Mouse (Mus musculus): ENCODE results near the gene Klrc2.
"Not testable (repeated sequence)": the region's sequence is repeated elsewhere in the genome, so short reads cannot be mapped to it uniquely, and the experiment has no call there.

Gene Klrc2

DNA sequence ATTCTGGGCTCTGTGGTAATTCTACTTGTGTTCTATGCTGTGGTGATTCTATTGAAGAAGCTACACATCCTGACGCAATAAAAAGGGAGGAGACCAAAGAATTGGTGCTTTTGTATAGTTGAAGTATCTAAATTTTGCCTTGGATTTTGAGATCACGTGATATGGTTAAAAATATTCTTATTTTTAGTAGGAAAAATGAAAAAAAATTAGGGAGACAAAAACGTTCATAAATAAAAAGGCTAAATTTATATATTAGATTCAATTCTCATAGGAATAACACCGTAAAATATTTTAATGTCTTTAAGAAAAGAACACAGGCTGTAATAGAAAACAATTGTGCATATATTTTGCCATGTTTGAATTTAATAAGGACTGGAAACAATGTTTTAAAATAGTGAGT lies at the start of gene Klrc2:
Gene Klrc2, minus strand, starts transcription at position 101 of the 400 bp plus-strand sequence.
- not testable (repeated sequence) for DNase-seq (ENCODE audit: low spot score)

DNA sequence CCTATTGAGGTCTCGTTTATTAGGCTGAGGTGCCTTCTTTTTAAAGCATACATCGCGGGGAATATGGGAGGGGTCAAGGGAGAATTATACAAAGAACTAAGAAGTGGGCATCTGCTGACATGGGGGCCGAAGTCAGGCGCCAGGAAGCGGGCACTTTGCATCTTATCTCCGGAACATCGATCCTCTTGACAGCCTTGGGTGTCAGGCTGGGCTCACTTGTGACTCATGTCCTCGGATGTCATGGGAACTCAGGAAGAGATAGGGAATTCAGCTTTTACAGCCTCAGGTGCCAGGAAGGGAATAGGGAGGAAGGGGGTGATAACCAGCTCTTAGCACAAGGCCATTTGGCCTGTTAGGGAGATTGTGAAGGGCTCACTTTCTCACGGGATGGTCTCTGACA lies 30.9 kb upstream of the Klrc2 start:
- DNase-seq (ENCODE audit: low spot score), result not testable (repeated sequence)

GRCm38 (mm10) chr6:129680379-129680778 lies 19.9 kb upstream of the Klrc2 start:
- DNase-seq (ENCODE audit: low spot score), result no peak

DNA sequence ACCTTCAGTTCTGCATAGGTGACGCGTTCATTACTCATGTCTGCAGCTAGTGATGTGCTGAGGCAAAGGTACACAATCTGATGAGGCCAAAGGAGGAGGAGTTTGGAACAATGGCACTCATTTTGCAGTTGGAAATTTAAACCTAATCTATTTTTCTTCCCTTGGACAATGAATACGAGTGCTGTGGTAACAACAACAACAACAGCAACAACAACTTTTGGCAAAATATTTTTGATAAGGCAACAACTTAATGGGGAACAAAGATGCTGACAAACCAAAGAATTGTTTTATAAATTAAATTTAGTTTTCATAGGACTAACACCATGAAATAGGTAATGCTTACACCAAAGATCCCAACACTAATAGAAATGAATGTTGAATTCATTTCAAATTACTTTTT lies 18.4 kb upstream of the Klrc2 start, which contains the start of gene Klrc1:
Gene Klrc1, minus strand, starts transcription at position 101 of the 400 bp plus-strand sequence.
- DNase-seq (ENCODE audit: low spot score), result no peak

DNA sequence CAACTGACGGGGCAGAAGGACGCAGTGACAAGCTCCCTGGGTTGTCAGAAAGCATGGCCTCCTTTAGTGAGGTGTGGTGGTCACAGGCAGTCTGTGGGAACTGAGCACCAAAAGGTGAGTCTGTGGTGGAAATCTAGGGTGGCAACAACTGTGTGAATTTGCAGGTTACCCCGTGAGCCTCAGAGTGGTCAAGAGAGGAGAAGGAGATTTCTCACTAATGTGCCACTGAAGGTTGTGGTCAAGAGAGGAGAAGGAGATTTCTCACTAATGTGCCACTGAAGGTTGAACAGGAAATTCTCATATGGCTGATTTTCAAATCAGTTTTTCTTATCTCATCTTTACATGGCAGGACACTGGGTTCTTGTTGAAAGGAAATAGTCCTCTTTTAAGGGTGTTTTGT lies 812 bp upstream of the Klrc2 start:
- not testable (repeated sequence) for DNase-seq (ENCODE audit: low spot score)

GRCm38 (mm10) chr6:129644054-129644453 lies 16.4 kb downstream of the Klrc2 start:
- not testable (repeated sequence) for DNase-seq (ENCODE audit: low spot score)

DNA sequence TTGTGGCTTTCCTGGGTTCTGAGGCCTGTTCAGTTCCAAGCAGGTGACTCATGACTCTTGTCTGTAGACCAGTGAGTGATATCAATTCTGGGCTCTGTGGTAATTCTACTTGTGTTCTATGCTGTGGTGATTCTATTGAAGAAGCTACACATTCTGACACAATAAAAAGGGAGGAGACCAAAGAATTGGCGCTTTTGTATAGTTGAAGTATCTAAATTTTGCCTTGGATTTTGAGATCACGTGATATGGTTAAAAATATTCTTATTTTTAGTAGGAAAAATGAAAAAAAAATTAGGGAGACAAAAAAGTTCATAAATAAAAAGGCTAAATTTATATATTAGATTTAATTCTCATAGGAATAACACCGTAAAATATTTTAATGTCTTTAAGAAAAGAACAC lies 17.3 kb downstream of the Klrc2 start, which contains the start of gene Klrc3:
Gene Klrc3, minus strand, starts transcription at position 101 of the 400 bp plus-strand sequence.
- not testable (repeated sequence) for DNase-seq (ENCODE audit: low spot score)

DNA sequence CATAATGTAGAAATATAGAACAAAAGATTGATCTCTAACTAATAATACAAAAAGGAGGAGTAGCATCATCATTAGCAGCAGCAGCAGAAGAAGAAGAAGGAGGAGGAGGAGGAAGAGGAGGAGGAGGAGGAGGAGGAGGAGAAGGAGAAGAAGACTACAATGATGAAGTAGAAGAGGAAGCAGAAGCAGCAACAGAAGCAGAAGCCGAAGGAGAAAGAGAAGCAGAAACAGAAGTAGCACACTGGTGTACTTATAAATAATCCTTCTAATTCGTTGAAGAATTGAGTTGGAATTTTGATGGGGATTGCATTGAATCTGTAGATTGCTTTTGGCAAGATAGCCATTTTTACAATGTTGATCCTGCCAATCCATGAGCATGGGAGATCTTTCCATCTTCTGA lies 29.4 kb downstream of the Klrc2 start:
- DNase-seq (ENCODE audit: low spot score), result not testable (repeated sequence)

- DNase-seq (ENCODE audit: low spot score), result no peak
These were observed 36.8 kb downstream of the Klrc2 start, which contains the start of gene Klrk1 for GRCm38 (mm10) chr6:129623735-129624134. TSS of gene Klrk1 (minus strand) at chr6:129623864.

GRCm38 (mm10) chr6:129608372-129608771 lies 52.1 kb downstream of the Klrc2 start:
- DNase-seq (ENCODE audit: low spot score), result no peak

Measured in layer of hippocampus, adult 9-10 months (tissue).